Mouse (Mus musculus) embryonic stem cell, embryonic (primary cell): Measurements from ENCODE around the gene Timm8b.

ENCODE experiments used
- CTCF ChIA-PET, 4 experiments: fragments of 300-600 bp in 2 of 4; fragments of 350-600 bp in 2 of 4; sonication (Branson Sonifier 250); formaldehyde crosslinking; loops; one replicate each; lab custom pipeline; 2022; ENCODE audit warnings: inconsistent platforms in 2 of 4; lab: Charles Lee
- POLR2A ChIA-PET, 4 experiments: fragments of 300-600 bp in 2 of 4; fragments of 350-600 bp in 2 of 4; sonication (Branson Sonifier 250); formaldehyde crosslinking; loops; one replicate each; lab custom pipeline; 2022; ENCODE audit warnings: antibody characterized with exemption in 4 of 4, inconsistent platforms in 1 of 4; lab: Charles Lee

The Timm8b gene

GRCm38 (mm10) chr9:50634270-50634669, 30.6 kb downstream of the Timm8b start:
- POLR2A ChIA-PET, result interaction anchor here in 1 of 4 experiments (0.9 to 1.3 kb wide), 3 partner anchors 25 to 31 kb away, joined by 3 to 4 read pairs (median 3); no protein-coding TSS in a partner anchor
- CTCF ChIA-PET, result interaction anchor here in 1 of 4 experiments (1.4 kb wide), 1 partner anchor 182 kb away, joined by 3 read pairs; no protein-coding TSS in a partner anchor

GRCm38 (mm10) chr9:50646826-50647370, 43.2 kb downstream of the Timm8b start:
- CTCF ChIA-PET, result interaction anchor here in 2 of 4 experiments (0.5 to 1.3 kb wide), 5 partner anchors 30 to 1428 kb away, joined by 3 to 4 read pairs (median 3); partner anchors contain the start of genes Nkapd1 (in 1 of the 2), Pih1d2 (in 1 of the 2) and Pts (in 1 of the 2)
- POLR2A ChIA-PET, result interaction anchor here (0.6 to 4.7 kb wide), 15 partner anchors 12 to 210 kb away, joined by 3 to 19 read pairs (median 3); partner anchors contain the start of genes Sdhd (in 3 of the 4), Timm8b (in 3 of the 4), Dlat (in 2 of the 4) and 2310030G06Rik (in 1 of the 4)

- ChIA-PET POLR2A (interaction anchor here in 3 of 4 experiments (0.6 to 4.7 kb wide), 5 partner anchors 8 to 46 kb away, joined by 3 to 19 read pairs (median 3); partner anchors contain the start of genes Dlat (in 2 of the 3), Nkapd1 (in 1 of the 3) and Pih1d2 (in 1 of the 3)), CTCF (interaction anchor here in 2 of 4 experiments (0.7 to 0.8 kb wide), 2 partner anchors 54 to 117 kb away, joined by 3 to 4 read pairs; partner anchors contain the start of gene Fdxacb1 (in 1 of the 2))
These were observed 46.8 kb downstream of the Timm8b start for GRCm38 (mm10) chr9:50650503-50650902.
